Mouse (Mus musculus) ES-E14 (cell line): Measurements from ENCODE around the gene Rassf5. TPM values are rescaled to one million over a fixed set of nuclear protein-coding genes. Genes with fewer than 3 reads are reported as not detected.

Source experiments
- DNase-seq: peaks from one replicate; pipeline ENCODE4 v3.0.0-alpha.2; 2013; ENCODE audit warnings: low read depth, low spot score
- H3K27ac ChIP-seq: 2 replicates; pipeline ENCODE4 v1.5.1; 2012; ENCODE audit warnings: low read depth, mild to moderate bottlenecking, low read length, moderate library complexity, mixed read lengths; ENCODE audit not compliant: poor library complexity, insufficient read depth, severe bottlenecking
- H3K36me3 ChIP-seq: 2 replicates; pipeline ENCODE4 v1.6.1; 2012; ENCODE audit warnings: mild to moderate bottlenecking, low read length, moderate library complexity, mixed read lengths; ENCODE audit not compliant: control insufficient read depth, poor library complexity, insufficient read depth, severe bottlenecking
- H3K4me1 ChIP-seq, 2 experiments: fragments of 150-350 bp in 1 of 2; sonication (generic) in 1 of 2; 2 replicates each; pipeline ENCODE4 v1.6.1; 2012; ENCODE audit warnings: low read length in 2 of 2, mild to moderate bottlenecking in 1 of 2, mixed read lengths in 1 of 2; ENCODE audit not compliant: control insufficient read depth in 2 of 2, insufficient read depth in 2 of 2, poor library complexity in 1 of 2
- H3K4me3 ChIP-seq, 2 experiments: fragments of 150-350 bp in 1 of 2; sonication (generic) in 1 of 2; 2 replicates each; pipeline ENCODE4 v1.5.1; 2012; ENCODE audit warnings: low read length in 2 of 2, low read depth in 1 of 2, mild to moderate bottlenecking in 1 of 2, mixed read lengths in 1 of 2; ENCODE audit not compliant: insufficient read depth in 1 of 2, poor library complexity in 1 of 2, severe bottlenecking in 1 of 2
- H3K9ac ChIP-seq: 2 replicates; pipeline ENCODE4 v1.6.1; 2012; ENCODE audit warnings: low read depth, mild to moderate bottlenecking, low read length, mixed read lengths; ENCODE audit not compliant: poor library complexity, insufficient read depth, severe bottlenecking
- H3K9me3 ChIP-seq: fragments of 150-350 bp; sonication (generic); 2 replicates; pipeline ENCODE4 v1.6.1; 2012; ENCODE audit warnings: low read depth, mild to moderate bottlenecking, low read length; ENCODE audit not compliant: control insufficient read depth, insufficient read depth
- CHD2 ChIP-seq: IDR thresholded peaks from 2 replicates; pipeline ENCODE4 v1.6.1; 2014; ENCODE audit warnings: mild to moderate bottlenecking, low read depth, low read length, inconsistent platforms
- HCFC1 ChIP-seq: IDR thresholded peaks from 2 replicates; pipeline ENCODE4 v1.6.1; 2012; ENCODE audit warnings: low read length, inconsistent platforms, borderline replicate concordance; ENCODE audit not compliant: insufficient read depth
- MAFK ChIP-seq: IDR thresholded peaks from 2 replicates; pipeline ENCODE4 v1.6.1; 2014; ENCODE audit warnings: mild to moderate bottlenecking, low read depth, low read length, inconsistent platforms; ENCODE audit not compliant: insufficient read depth
- ZC3H11A ChIP-seq: IDR thresholded peaks from 2 replicates; pipeline ENCODE4 v1.6.1; 2012; ENCODE audit warnings: low read depth, mild to moderate bottlenecking, inconsistent platforms, low read length, borderline replicate concordance
- ZNF384 ChIP-seq: IDR thresholded peaks from 2 replicates; pipeline ENCODE4 v1.6.1; 2012; ENCODE audit warnings: low read depth, low read length, inconsistent platforms
- in situ Hi-C, 2 experiments: fragments of 600-800 bp; cut with MboI; formaldehyde crosslinking; loops; one replicate each; pipeline ENCODE4 v1.15.1; 2025; ENCODE audit warnings: low sequenced_read_pairs in 2 of 2, inconsistent platforms in 1 of 2; ENCODE audit not compliant: unreplicated experiment in 2 of 2
- total RNA-seq: library from RNA; depleted of rRNA; stranded (reverse); fragments of 300-350 nt; gene quantifications from 2 replicates; pipeline ENCODE4 v1.2.3, GENCODE M21; 2012

Rassf5 gene
- total RNA-seq, 1 experiment = 0.76 TPM

DNA sequence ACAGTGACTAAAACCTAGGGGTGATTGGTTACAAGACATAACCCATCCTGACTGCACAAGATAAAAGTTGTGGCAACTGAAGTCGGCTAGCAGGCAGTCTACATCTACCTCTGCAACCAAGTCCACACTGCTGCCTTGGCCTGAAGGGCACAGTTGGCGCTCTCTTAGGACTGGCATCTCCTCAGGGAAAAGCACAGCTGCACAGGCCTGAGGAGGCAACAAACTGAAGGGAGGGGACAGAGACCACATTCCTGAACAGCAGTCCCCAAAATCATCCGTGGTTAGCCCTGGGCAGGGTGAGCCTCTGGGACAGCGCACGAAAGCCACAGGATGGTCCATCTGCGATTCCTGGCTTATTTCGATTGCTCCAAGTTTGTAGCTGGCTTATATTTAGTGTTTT is 49.4 kb downstream of the Rassf5 start:
- H3K4me1 ChIP-seq = peaks cover 0 to 9% of the 10 kb centered on the region in 2 experiments; a peak in 1 of 4 replicates
- TF ChIP-seq HCFC1 (no peak), CHD2 (no peak), MAFK (no peak), ZC3H11A (no peak), ZNF384 (no peak)
- no peaks in the 10 kb centered on the region for H3K36me3 ChIP-seq
- H3K9me3 ChIP-seq = no peaks in the 10 kb centered on the region
- H3K9ac ChIP-seq = no peak overlapping the region
- H3K27ac ChIP-seq = no peak overlapping the region
- no peak overlapping the region for H3K4me3 ChIP-seq
- in situ Hi-C loops = no loop called here
- no peak for DNase-seq

- Histone ChIP-seq H3K36me3 (no peaks in the 10 kb centered on the region), H3K27ac (no peak overlapping the region), H3K4me1 (peaks cover 0 to 2% of the 10 kb centered on the region in 2 experiments; a peak in 1 of 4 replicates), H3K9me3 (no peaks in the 10 kb centered on the region), H3K4me3 (no peak overlapping the region), H3K9ac (no peak overlapping the region)
- no peak for TF ChIP-seq CHD2
- TF ChIP-seq HCFC1 = no peak
- no peak for TF ChIP-seq ZC3H11A
- TF ChIP-seq ZNF384 = no peak
- DNase-seq = no peak
- in situ Hi-C loops = no loop called here
Measured at GRCm38 (mm10) chr1:131193746-131194145, 51.3 kb downstream of the Rassf5 start.

GRCm38 (mm10) chr1:131188655-131189054 is 56.4 kb downstream of the Rassf5 start:
- no peak overlapping the region for H3K9ac ChIP-seq
- no peak overlapping the region for H3K4me3 ChIP-seq
- in situ Hi-C loops = no loop called here
- H3K27ac ChIP-seq = no peak overlapping the region
- no peaks in the 10 kb centered on the region for H3K9me3 ChIP-seq
- TF ChIP-seq ZNF384 (no peak), ZC3H11A (no peak)
- no peaks in the 10 kb centered on the region for H3K36me3 ChIP-seq
- no peak for DNase-seq
- H3K4me1 ChIP-seq = no peaks in the 10 kb centered on the region

- TF ChIP-seq ZNF384 (no peak), CHD2 (no peak), HCFC1 (no peak), MAFK (no peak), ZC3H11A (no peak)
- no peaks in the 10 kb centered on the region for H3K9me3 ChIP-seq
- no peak overlapping the region for H3K4me3 ChIP-seq
- no peak overlapping the region for H3K27ac ChIP-seq
- in situ Hi-C loops = no loop called here
- no peak overlapping the region for H3K9ac ChIP-seq
- no peak for DNase-seq
- H3K36me3 ChIP-seq = no peaks in the 10 kb centered on the region
- no peaks in the 10 kb centered on the region for H3K4me1 ChIP-seq
Measured at GRCm38 (mm10) chr1:131187856-131188255, 57.2 kb downstream of the Rassf5 start.

GRCm38 (mm10) chr1:131186995-131187394 is 58.1 kb downstream of the Rassf5 start:
- no peaks in the 10 kb centered on the region for H3K9me3 ChIP-seq
- no peaks in the 10 kb centered on the region for H3K36me3 ChIP-seq
- no peak overlapping the region for H3K4me3 ChIP-seq
- no peak overlapping the region for H3K27ac ChIP-seq
- no peak for DNase-seq
- in situ Hi-C loops = no loop called here
- TF ChIP-seq MAFK (no peak), CHD2 (no peak), HCFC1 (no peak), ZNF384 (no peak), ZC3H11A (no peak)
- no peak overlapping the region for H3K9ac ChIP-seq
- no peaks in the 10 kb centered on the region for H3K4me1 ChIP-seq
